Mouse (Mus musculus) heart, postnatal 0 days (tissue): Measurements from ENCODE around the gene Defb28. TPM values are rescaled to one million over a fixed set of nuclear protein-coding genes. Genes with fewer than 3 reads are reported as not detected.

Source experiments
- ATAC-seq: fragments of 200-750 bp; cut with Nextera tagmentation; 2 replicates; pipeline ENCODE4 v1.8.0; 2017; ENCODE audit warnings: low read depth, moderate number of reproducible peaks, moderate library complexity; ENCODE audit not compliant: insufficient read depth
- DNase-seq: peaks from one replicate; pipeline ENCODE4 v3.0.0-alpha.2; 2016; ENCODE audit warnings: low spot score
- H3K27ac ChIP-seq: fragments of 300-500 bp; sonication (generic); 2 replicates; pipeline ENCODE4 v1.5.1; 2014; ENCODE audit warnings: low read depth, mild to moderate bottlenecking
- H3K27me3 ChIP-seq: fragments of 300-500 bp; sonication (generic); 2 replicates; pipeline ENCODE4 v1.6.1; 2014; ENCODE audit warnings: low read length, mixed read lengths; ENCODE audit not compliant: control insufficient read depth, insufficient read depth
- H3K36me3 ChIP-seq: fragments of 300-500 bp; sonication (generic); replicated peaks from 2 replicates; pipeline ENCODE4 v1.6.1; 2014; ENCODE audit warnings: low read length, mixed read lengths; ENCODE audit not compliant: control insufficient read depth, insufficient read depth
- H3K4me1 ChIP-seq: fragments of 300-500 bp; sonication (generic); 2 replicates; pipeline ENCODE4 v1.6.1; 2014; ENCODE audit warnings: antibody characterized with exemption; ENCODE audit not compliant: control insufficient read depth, insufficient read depth
- H3K4me2 ChIP-seq: fragments of 300-500 bp; sonication (generic); 2 replicates; pipeline ENCODE4 v1.6.1; 2014; ENCODE audit warnings: low read depth, mild to moderate bottlenecking, low read length, moderate library complexity
- H3K4me3 ChIP-seq: fragments of 300-500 bp; sonication (generic); 2 replicates; pipeline ENCODE4 v1.5.1; 2014; ENCODE audit warnings: low read depth, low read length
- H3K9ac ChIP-seq: fragments of 300-500 bp; sonication (generic); replicated peaks from 2 replicates; pipeline ENCODE4 v1.6.1; 2014; ENCODE audit warnings: low read depth, low read length, mixed read lengths
- H3K9me3 ChIP-seq: fragments of 300-500 bp; sonication (generic); replicated peaks from 2 replicates; pipeline ENCODE4 v1.6.1; 2016; ENCODE audit warnings: low read length; ENCODE audit not compliant: control insufficient read depth
- CTCF ChIP-seq: IDR thresholded peaks from 2 replicates; pipeline ENCODE4 v1.5.1; 2016; ENCODE audit warnings: antibody characterized with exemption, control low read depth, low read depth
- EP300 ChIP-seq: IDR thresholded peaks from 2 replicates; pipeline ENCODE4 v1.6.1; 2016; ENCODE audit warnings: antibody characterized with exemption, low read depth
- WGBS: fragments of 180-500 bp; shearing (Covaris S2); extraction: QIAGEN DNeasy Blood & Tissue Kit; methylation state at CpG from one replicate; pipeline ENCODE4 v1.1.7; 2014; 5-methylcytosine and 5-hydroxymethylcytosine counted together
- polyA plus RNA-seq: library from polyadenylated mRNA; unstranded; fragments of >200 nt; fragmentation: Nextera tagmentation; extraction: Ambion mirVana; gene quantifications from 2 replicates; pipeline ENCODE4 v1.2.1, GENCODE M21; 2015
- total RNA-seq: library from RNA; depleted of rRNA; stranded (reverse); fragments of >200 nt; gene quantifications from 2 replicates; pipeline ENCODE4 v1.2.3, GENCODE M21; 2014; ENCODE audit warnings: low replicate concordance; rRNA removed

The Defb28 gene
- total and polyA plus RNA-seq, 2 experiments from 2014 or later = not detected

GRCm38 (mm10) chr2:152569881-152570280, 51.8 kb downstream of the Defb28 start:
- no peak for TF ChIP-seq CTCF
- TF ChIP-seq EP300 = no peak
- H3K27me3 ChIP-seq = no peaks in the 10 kb centered on the region
- DNase-seq (no peak), ATAC-seq (no peak)
- H3K4me2 ChIP-seq = no peak overlapping the region
- H3K4me1 ChIP-seq = no peaks in the 10 kb centered on the region
- H3K9me3 ChIP-seq = no peaks in the 10 kb centered on the region
- H3K9ac ChIP-seq = no peak overlapping the region
- no peaks in the 10 kb centered on the region for H3K36me3 ChIP-seq
- WGBS = 71% methylated on average over 4 of the region's 4 CpGs
- H3K27ac ChIP-seq = no peak overlapping the region
- H3K4me3 ChIP-seq = no peak overlapping the region

- Histone ChIP-seq H3K27ac (no peak overlapping the region), H3K4me2 (no peak overlapping the region), H3K9ac (no peak overlapping the region), H3K36me3 (no peaks in the 10 kb centered on the region), H3K27me3 (no peaks in the 10 kb centered on the region), H3K4me3 (no peak overlapping the region), H3K4me1 (no peaks in the 10 kb centered on the region), H3K9me3 (no peaks in the 10 kb centered on the region)
- no peak for TF ChIP-seq EP300
- no peak for TF ChIP-seq CTCF
- no peak for ATAC-seq
- no peak for DNase-seq
- WGBS = 74% methylated on average over 6 of the region's 6 CpGs
Measured at GRCm38 (mm10) chr2:152570313-152570712, 52.3 kb downstream of the Defb28 start.

Other genes with a start within 250 kb of the Defb28 start
- gene Tbc1d20, start 224.4 kb upstream of the Defb28 start, total RNA-seq = 60.9 and 65.8 TPM in 2 replicates
- 22.8 and 23.7 TPM in 2 replicates for gene Tbc1d20, start 224.4 kb upstream of the Defb28 start, polyA plus RNA-seq
- 104 and 112 TPM in 2 replicates for gene Rbck1, start 185.6 kb upstream of the Defb28 start, total RNA-seq
- gene Rbck1, start 185.6 kb upstream of the Defb28 start, polyA plus RNA-seq = 52.0 and 54.4 TPM in 2 replicates
- 0.39 TPM in 1 of 2 replicates, not detected in the other for gene Trib3, start 174.2 kb upstream of the Defb28 start, total RNA-seq
- 2.5 and 2.6 TPM in 2 replicates for gene Trib3, start 174.2 kb upstream of the Defb28 start, polyA plus RNA-seq
- gene Nrsn2, start 141.6 kb upstream of the Defb28 start, total RNA-seq = not detected in 2 replicates
- 0.12 and 0.33 TPM in 2 replicates for gene Nrsn2, start 141.6 kb upstream of the Defb28 start, polyA plus RNA-seq
- 19.9 and 30.0 TPM in 2 replicates for gene Sox12, start 120.2 kb upstream of the Defb28 start, total RNA-seq
- gene Sox12, start 120.2 kb upstream of the Defb28 start, polyA plus RNA-seq = 5.0 and 5.5 TPM in 2 replicates
- 21.1 and 27.2 TPM in 2 replicates for gene Zcchc3, start 103.2 kb upstream of the Defb28 start, total RNA-seq
- 18.3 and 20.6 TPM in 2 replicates for gene Zcchc3, start 103.2 kb upstream of the Defb28 start, polyA plus RNA-seq
- 0.15 and 1.7 TPM in 2 replicates for gene 6820408C15Rik, start 102.7 kb upstream of the Defb28 start, total RNA-seq
- 5.4 and 5.6 TPM in 2 replicates for gene 6820408C15Rik, start 102.7 kb upstream of the Defb28 start, polyA plus RNA-seq
- gene Defb23, start 53.6 kb upstream of the Defb28 start, total RNA-seq = not detected in 2 replicates
- gene Defb23, start 53.6 kb upstream of the Defb28 start, polyA plus RNA-seq = not detected in 2 replicates
- gene Defb20, start 41.2 kb upstream of the Defb28 start, total RNA-seq = not detected in 2 replicates
- not detected in 2 replicates for gene Defb20, start 41.2 kb upstream of the Defb28 start, polyA plus RNA-seq
- gene Defb22, start 28.1 kb upstream of the Defb28 start, total RNA-seq = not detected in 2 replicates
- not detected in 2 replicates for gene Defb22, start 28.1 kb upstream of the Defb28 start, polyA plus RNA-seq
- not detected in 2 replicates for gene Defb26, start 6.6 kb upstream of the Defb28 start, total RNA-seq
- gene Defb26, start 6.6 kb upstream of the Defb28 start, polyA plus RNA-seq = not detected in 2 replicates
- gene Defb29, start 21.8 kb downstream of the Defb28 start, total RNA-seq = not detected in 2 replicates
- not detected in 2 replicates for gene Defb29, start 21.8 kb downstream of the Defb28 start, polyA plus RNA-seq
- not detected in 2 replicates for gene Gm17416, start 51.1 kb downstream of the Defb28 start, total RNA-seq
- not detected in 2 replicates for gene Gm17416, start 51.1 kb downstream of the Defb28 start, polyA plus RNA-seq
- gene Defb21, start 54.5 kb downstream of the Defb28 start, total RNA-seq = not detected in 2 replicates
- not detected in 2 replicates for gene Defb21, start 54.5 kb downstream of the Defb28 start, polyA plus RNA-seq
- gene Defb19, start 62.1 kb downstream of the Defb28 start, total RNA-seq = not detected in 2 replicates
- 2.2 and 2.6 TPM in 2 replicates for gene Defb19, start 62.1 kb downstream of the Defb28 start, polyA plus RNA-seq
- gene Defb45, start 81.1 kb downstream of the Defb28 start, total RNA-seq = not detected in 2 replicates
- not detected in 2 replicates for gene Defb45, start 81.1 kb downstream of the Defb28 start, polyA plus RNA-seq
- gene Defb36, start 86.1 kb downstream of the Defb28 start, total RNA-seq = not detected in 2 replicates
- gene Defb36, start 86.1 kb downstream of the Defb28 start, polyA plus RNA-seq = not detected in 2 replicates
- gene Defb25, start 104.8 kb downstream of the Defb28 start, total RNA-seq = not detected in 2 replicates
- gene Defb25, start 104.8 kb downstream of the Defb28 start, polyA plus RNA-seq = 0.53 and 0.54 TPM in 2 replicates
- gene Rem1, start 108.7 kb downstream of the Defb28 start, total RNA-seq = 4.8 and 12.5 TPM in 2 replicates
- 10.2 TPM in 2 replicates for gene Rem1, start 108.7 kb downstream of the Defb28 start, polyA plus RNA-seq
- 68.6 and 72.9 TPM in 2 replicates for gene H13, start 151.2 kb downstream of the Defb28 start, total RNA-seq
- 53.4 and 55.0 TPM in 2 replicates for gene H13, start 151.2 kb downstream of the Defb28 start, polyA plus RNA-seq
- 6.5 and 11.7 TPM in 2 replicates for gene Mcts2, start 168.8 kb downstream of the Defb28 start, total RNA-seq
- 30.9 and 31.6 TPM in 2 replicates for gene Mcts2, start 168.8 kb downstream of the Defb28 start, polyA plus RNA-seq
- gene Id1, start 218.0 kb downstream of the Defb28 start, total RNA-seq = 146 and 188 TPM in 2 replicates
- 46.7 and 59.3 TPM in 2 replicates for gene Id1, start 218.0 kb downstream of the Defb28 start, polyA plus RNA-seq
- 13.4 and 29.9 TPM in 2 replicates for gene Cox4i2, start 235.9 kb downstream of the Defb28 start, total RNA-seq
- 17.0 and 21.4 TPM in 2 replicates for gene Cox4i2, start 235.9 kb downstream of the Defb28 start, polyA plus RNA-seq